Mouse (Mus musculus): ENCODE measurements around the gene Dync1i2.

Dync1i2 gene

DNA sequence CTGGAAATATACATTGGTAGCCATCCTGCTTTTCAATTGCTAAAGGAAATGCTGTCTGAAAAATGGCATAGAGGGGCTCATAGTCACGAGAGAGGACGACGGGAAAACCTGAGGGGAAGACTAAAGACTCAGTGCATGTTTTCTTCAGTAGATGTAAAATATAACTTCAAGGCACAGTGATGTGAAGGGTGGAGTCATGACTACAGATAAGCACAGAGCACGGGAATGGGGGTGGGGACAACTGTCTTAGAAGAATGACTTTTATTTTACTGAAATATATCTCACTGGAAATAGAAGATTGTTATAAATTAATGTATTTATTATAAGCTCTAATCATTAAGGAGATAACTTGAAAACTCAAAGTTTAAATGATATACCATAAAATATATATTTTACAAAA, 58.6 kb downstream of the Dync1i2 start:
- CTCF ChIA-PET: no interaction called here

DNA sequence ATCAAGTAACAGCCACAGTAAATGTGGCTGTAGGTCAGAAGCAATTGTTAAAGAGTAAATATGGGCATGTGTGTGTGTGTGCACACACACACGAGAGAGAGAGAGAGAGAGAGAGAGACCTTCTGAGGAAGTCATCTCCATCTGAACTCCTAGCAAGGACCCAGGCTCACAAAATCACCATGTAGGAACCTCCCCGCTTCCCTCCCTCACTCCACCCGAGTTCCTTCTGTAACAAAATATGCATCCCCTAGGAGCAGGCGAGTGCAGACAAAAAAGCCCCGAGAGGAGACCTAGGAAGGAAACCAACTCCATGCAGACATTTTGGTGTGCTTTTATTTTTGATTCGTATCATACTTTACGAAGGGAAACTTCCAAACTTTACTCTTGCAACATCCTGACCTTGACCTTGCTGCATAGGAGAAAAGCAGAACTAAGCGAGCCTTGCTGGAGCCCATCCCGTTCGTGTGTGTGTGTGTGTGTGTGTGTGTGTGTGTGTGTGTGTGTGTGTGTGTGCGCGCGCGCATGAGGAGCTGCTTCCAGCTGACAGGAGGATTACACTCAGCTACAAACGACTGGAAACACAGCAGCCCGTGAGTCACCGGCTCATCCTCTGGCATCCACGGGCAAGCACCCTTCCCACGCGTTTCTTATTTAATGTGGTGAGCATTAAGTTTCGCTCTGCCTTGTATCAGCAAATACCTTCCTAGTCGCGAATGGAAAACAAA, 62.6 kb downstream of the Dync1i2 start:
- CTCF ChIA-PET: no interaction called here

DNA sequence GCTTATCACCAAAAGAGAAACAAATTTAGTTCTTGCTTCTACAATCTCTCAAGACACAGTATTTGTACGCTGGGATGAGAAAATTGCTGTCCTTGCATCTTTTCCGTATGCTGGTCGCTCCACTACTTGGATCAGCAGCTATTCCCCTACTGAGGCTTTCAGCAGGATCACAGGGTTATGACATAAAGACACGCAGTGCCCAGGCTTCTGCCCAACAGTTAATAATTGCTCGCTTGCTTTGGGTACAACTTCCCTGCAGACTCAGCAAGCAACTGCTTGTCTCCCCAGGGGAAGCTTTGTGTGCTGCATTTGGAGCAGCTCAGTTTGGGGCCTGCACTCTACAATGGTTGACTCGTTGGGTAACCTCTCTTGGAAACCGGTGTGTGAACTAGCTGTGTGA, 64.2 kb downstream of the Dync1i2 start:
- CTCF ChIA-PET: no interaction called here

DNA sequence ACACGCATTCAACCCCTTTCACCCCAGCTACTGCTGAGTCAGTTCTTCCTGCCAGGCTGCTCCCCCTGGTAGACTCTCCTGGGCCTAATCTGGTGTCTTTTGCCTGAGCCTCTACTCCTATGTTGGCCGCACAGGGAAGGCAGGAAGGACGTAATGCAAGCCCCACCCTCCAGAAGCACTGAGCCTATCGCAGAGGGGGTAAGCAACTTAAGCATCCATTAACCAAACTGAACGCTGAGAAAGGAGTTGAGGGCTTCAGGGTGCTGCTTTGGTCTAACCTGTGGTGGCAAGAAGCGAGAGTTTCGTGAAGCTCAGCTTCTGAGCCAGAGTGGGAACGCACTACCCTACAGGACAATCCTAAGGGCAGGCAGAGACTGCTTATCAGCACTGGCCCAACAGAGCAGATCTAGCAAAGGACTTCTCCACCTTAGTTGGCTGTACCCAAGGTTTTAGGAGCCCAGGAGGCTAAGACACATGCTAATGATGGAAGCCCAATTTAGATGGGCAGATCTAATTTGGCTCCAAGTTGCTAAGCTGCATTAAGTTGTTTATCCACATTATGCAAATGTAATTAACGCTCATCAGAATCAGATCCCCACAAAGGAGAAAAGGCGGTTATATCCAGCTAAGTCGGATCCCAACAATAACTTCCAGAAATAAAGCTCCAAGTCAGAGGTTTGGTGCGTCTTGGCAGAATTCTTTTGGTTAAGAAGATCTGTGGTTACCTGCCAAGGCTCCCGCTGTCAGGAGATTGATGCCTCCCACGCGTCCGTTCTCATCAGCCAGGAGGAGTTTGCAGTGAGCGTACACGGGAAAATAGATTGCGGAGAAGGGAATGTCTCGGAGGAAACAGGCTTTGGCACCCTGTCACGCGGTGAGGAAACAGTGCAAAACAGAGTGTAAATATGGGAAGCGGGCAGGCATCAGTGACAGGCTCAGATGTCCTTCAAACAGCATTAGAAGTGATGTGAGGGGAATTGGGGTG, 67.6 kb downstream of the Dync1i2 start:
- CTCF ChIA-PET: no interaction called here

DNA sequence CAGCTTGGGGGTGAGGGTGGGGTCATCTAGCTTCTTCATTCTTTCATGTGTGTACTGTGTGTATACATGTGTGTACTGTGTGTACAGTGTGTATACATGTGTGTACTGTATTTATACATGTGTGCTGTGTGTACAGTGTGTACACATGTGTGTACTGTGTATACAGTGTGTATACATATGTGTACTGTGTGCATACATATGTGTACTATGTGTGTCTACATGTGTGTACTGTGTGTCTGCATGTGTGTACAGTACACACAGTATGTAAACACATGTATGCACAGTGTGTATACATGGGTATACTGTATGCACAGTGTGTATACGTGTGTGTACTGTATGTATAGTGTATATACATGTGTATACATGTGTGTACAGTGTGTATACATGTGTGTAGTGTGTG, 70.5 kb downstream of the Dync1i2 start:
- CTCF ChIA-PET: no interaction called here

DNA sequence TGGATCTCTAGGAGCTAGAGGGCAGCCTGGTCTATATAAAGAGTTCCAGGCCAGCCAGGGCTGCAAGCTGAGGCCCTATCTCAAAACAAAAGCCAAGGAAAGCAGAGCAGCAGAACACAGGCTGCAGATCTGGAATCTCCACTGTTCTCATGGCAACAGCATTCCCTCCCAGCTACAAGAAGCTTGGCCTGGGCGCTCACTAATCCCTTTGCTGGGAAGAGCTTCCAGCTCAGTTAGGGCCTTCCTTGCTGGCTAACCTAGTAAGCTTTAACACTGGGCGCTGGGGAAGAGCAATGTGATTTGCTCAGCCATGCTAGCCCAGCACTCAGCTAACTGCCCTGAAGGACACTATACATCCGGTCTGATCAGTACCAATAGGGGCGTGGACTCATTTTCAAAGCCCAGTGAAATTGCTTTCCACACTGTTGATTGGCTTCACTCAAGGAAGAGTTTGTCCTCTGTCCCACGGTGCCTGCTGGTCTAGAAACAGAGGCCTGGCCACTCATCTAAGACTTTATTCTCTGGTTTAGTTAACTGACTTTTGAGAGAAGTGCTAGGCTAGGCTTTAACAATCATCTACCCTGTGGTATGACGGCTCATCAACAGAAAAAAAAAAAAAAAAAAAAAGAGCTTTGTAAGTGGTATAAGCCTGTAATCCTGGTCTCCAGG, 78.7 kb downstream of the Dync1i2 start:
- CTCF ChIA-PET: no interaction called here

DNA sequence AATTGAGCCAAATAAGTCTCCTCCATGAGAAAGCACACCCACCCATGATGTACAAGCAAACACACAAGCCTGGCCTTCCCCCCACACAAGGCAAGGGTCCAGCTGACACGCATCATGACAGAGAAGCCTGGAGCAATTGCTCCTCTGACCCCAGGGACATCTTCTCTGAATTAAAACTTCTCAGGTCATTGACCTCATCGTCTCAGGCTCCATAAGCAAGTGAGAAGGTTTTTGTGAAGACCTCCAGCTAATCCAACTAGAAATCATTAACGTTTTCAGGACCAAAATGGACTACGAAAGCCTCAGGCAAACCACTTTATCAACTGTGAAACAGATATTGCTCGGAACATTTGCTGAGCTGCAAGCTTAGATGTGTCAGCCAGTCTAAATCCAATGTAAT, 80.1 kb downstream of the Dync1i2 start:
- CTCF ChIA-PET: interaction anchor here (0.8 kb wide), 1 partner anchor 11 kb away, joined by 3 read pairs; no protein-coding TSS in a partner anchor

DNA sequence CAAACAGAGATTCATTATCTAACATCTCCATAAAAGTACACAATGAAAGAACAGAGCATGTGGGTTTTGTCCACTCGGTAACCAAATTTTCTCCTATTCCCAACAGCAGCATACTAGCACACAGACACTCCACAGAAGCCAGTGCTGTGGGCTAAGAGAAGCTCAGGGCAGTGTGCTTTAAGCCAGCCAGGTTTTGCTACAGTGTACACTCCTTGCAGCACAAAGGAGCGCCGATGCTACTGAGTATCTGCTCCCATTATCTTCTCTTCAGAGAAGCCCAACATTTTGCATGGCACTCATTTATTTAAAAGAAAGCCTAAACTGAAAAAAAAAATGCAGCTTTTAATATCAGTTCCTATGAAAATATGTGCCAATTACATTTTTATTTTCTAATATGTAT, 82.5 kb downstream of the Dync1i2 start:
- CTCF ChIA-PET: no interaction called here

DNA sequence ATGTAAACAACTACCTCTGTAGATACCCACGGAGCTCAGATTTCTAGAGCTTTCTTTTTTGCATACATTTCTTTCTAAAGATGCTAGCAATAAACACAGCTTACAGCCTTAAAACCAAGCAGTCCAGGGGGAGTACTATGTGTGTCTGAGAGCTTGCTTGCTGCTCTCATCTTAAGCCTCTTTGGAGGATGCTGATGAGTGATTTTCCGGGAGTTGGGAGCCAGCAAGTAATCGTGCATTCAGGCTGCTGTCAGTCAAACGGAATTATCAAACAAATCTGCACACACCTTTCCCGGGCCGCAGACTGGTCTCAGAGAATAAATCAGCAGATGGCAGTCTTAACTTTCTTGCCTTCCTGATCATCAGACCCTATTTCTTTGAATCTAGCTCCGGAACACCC, 83.0 kb downstream of the Dync1i2 start:
- CTCF ChIA-PET: interaction anchor here (0.5 kb wide), 1 partner anchor 10 kb away, joined by 4 read pairs; no protein-coding TSS in a partner anchor

DNA sequence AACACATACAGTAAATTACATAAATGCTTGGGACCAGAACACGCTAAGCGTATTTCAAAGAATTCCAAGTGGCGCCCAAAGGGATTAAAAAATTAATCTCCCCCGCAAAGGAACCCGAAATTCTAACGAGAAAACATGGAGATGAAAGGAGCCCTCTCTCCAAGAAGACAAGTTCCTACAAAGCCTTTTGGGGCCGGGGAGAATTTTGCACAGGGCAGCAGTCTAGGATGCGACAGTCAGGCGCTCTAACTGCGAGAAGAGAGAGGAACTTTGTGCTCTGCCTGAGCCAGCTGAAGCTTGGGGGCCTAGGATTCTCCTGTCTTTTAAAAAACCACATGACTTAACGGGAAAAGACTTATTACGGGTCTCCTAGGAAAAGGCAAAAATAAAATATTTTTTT, 84.3 kb downstream of the Dync1i2 start:
- CTCF ChIA-PET: no interaction called here

DNA sequence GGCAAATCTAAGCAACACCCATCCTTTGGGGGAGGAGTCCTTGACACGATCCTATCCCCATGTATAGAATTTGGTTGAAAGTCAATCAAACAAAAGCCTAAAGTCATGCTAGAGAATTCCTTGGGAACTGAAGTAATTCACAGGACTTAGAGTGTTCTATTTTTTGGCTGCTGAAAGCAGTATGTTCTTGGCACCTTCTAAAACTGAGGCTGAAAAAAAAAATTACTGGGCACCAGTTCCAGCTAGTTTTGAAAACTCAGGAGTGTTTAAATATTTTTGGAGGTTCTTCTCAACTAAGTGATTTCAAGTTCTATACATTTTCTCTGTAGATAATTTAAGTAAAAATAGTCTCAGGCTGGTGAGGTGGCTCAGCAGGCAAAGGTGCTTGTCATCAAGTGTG, 86.0 kb downstream of the Dync1i2 start:
- CTCF ChIA-PET: no interaction called here

DNA sequence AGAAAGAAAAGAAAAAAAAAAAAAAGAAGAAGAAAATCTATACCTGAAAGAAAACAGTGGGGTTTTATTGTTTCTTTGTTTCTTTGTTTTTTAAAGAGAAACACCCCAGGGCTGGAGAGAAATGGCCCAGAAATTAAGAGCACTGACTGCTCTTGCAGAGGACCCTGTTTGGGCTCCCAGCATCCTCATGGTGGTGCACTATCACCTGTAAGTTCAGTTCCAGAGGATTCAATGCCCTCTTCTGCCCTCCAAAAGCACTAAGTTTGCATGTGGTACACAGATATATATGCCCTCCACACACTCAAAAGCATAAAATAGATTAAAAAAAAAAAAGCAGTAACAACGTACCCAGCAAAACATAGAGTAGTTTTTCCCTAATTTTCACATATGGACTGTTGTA, 87.2 kb downstream of the Dync1i2 start:
- CTCF ChIA-PET: no interaction called here

DNA sequence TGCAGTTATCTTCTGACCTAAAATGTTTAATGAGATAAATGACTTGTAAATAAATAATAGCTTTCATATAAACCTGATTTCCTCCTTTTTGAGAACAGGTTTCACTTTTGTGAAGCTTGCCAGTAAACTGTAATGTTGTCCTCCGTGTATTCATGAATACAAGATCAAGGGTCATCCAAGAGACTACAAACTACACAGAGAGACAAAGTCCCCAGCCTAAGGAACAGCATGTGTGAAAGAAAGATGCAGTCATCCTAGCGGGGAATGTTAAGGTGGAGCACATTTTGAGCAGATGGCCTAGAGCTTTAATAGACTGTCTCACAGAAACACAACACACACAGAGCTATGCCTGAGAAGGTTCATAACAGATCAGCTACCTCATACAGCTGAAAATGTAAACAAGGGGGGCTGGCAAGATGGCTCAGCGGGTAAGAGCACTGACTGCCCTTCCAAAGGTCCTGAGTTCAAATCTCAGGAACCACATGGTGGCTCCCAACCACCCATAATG, 90.7 kb downstream of the Dync1i2 start:
- CTCF ChIA-PET: interaction anchor here (0.6 kb wide), 1 partner anchor 62 kb away, joined by 6 read pairs; no protein-coding TSS in a partner anchor

DNA sequence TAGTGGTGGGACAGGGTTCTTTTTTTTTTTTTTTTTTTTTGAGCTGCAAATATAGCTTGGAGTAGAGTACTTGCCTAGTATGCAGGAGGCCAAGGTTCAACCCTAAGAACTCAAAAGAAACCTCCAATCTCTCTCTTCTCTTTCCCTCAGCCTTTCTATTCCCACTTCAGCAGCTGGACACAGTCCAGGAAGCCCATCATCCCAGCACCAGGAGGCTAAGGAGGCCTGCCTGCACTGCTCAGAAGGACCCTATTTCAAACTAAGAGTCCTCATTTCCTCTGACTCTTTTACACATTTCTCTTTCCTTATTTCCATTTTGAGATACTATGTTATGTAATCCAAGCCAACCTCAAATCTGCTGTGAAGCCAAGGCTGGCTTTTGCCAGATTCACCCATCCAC, 91.7 kb downstream of the Dync1i2 start:
- CTCF ChIA-PET: no interaction called here

DNA sequence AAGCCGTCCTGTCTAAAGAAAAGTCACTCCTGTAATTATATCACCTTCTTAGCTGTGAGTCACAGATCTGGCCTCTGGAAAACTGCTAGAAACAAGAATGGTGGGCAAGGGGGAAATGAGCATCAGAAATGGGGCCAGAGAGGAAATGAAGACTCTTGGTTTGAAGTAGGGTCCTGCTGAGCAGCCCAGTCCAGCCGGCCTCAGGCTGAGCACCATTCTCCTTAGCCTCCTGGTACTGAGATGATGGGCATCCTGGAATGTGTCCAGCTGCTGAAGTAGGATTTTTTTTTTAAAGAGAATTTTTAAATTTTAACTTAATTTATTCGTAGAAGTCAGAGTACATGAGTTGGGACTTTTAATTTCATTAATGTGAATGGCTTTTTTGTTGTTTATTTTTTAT, 93.3 kb downstream of the Dync1i2 start:
- CTCF ChIA-PET: interaction anchor here (0.7 kb wide), 1 partner anchor 10 kb away, joined by 4 read pairs; no protein-coding TSS in a partner anchor

DNA sequence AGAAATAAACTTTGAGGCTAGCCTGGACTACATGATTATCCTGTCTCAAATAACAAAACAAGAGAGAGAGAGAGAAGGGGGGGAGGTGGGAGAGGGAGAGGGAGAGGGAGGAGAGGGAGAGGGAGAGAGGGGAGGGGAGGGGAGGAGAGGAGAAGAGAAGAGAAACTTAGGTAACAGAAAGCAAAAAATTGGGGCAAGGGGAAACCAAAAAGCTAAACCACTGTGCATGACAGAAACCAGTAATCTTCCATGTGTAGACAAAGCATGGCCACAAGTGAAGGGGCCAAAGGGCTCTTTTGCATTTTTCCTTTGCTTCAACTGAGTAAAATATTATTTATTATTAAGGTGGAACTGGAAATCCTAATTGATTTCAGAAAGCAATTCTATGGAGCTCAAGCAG, 94.9 kb downstream of the Dync1i2 start:
- CTCF ChIA-PET: interaction anchor here (0.7 kb wide), 1 partner anchor 9 kb away, joined by 4 read pairs; no protein-coding TSS in a partner anchor

DNA sequence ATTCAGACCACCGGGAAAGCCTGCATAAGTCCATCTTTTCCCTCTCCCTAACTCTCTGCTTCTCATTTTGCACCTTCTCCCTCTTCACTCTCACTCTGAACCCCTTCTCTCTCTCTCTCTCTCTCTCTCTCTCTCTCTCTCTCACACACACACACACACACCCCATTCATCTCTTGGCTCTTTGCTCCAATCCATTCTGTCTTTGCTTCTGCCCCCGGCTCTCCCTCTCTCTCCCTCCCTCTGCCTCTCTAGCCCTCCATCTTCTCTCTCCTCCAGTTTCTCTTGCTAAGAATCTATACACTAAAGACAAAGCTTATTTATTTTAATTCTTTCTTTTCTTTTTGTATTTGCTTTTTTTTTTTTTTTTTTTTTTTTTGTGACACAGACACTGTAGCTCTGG, 98.2 kb downstream of the Dync1i2 start:
- CTCF ChIA-PET: interaction anchor here (0.7 kb wide), 1 partner anchor 156 kb away, joined by 5 read pairs; no protein-coding TSS in a partner anchor

DNA sequence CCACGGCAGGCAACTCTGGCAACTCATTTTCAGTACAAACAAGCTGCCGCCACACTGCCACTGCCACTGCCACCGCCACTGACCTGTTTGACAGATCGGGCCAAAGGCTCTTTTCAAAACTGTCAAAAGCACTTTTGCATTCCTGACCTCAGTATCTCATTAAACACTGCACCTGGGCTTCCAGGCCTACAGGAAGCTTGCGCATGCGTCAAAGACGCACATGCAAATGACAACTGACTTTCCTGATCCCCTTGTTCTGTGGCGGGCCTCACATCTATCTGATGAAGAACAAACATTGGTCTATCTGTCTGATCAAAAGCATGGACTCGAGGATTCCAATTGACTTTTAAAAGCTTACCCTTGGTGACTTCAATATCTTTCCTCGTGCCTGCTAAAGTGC, 100.6 kb downstream of the Dync1i2 start:
- CTCF ChIA-PET: interaction anchor here (1.0 kb wide), 1 partner anchor 20 kb away, joined by 13 read pairs; no protein-coding TSS in a partner anchor
